Mouse (Mus musculus): Measurements from ENCODE around the gene Ttbk2. TPM values are rescaled to one million over a fixed set of nuclear protein-coding genes. Genes with fewer than 3 reads are reported as not detected.

Ttbk2 gene
- total RNA-seq (2014; rRNA removed), result 60.1 and 63.7 TPM in 2 replicates
- 9.2 and 9.3 TPM in 2 replicates for polyA plus RNA-seq (2015; fragmentation: Nextera tagmentation; extraction: Ambion mirVana)

DNA sequence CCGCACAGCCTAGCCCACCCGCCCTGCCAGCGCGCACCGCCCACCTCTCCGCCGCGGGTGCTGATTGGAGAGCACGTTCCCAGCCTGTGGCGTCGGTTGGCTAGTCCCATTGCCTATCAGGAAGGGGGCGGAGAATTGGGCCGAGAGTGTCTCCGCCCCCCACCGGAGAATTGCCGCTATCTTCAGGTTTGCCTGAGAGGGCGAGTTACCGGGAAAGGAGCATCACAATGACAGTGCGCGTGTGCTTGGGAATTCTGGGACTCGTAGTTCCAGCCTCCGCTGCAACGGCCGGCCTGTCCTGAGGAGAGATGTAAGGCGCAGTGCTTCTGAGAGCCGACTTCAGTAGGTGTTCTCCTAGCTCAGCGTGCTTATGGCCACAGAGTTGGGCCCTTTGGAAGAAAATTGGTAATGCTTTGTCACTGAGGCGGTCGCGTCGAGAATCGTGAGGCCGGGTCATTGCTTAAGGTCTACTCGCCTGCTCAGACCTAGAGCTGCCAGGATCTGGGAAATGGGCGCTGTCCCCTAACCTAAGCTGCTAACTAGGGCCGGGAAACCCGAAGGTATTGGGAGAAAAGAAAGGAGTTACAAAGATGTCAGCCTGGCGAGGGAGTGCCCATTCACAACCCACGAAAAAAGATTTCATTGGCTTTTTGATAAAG, at the start of gene Ttbk2:
TSS of gene Ttbk2 (minus strand) at position 181 of the 659 bp plus-strand sequence.
- WGBS, result under 1% methylated on average over 39 of the region's 39 CpGs
- DNase-seq (ENCODE audit: low spot score), result peak; percentile 99
- ATAC-seq, result peak; percentile 100
- peak within 1 kb of the TSS; percentile 77 for H3K9ac ChIP-seq (replicated peaks; ENCODE audit: low read length)
- peak within 1 kb of the TSS; percentile 97 for H3K4me3 ChIP-seq (ENCODE audit: low read length)
- TF ChIP-seq CTCF (IDR thresholded peaks at IDR 0.05; ENCODE audit: low read depth), result peak; percentile 52
- peaks cover 6% of the 10 kb centered on the region; the same call in 1 of the 2 replicates for H3K4me1 ChIP-seq (ENCODE audit: insufficient read depth, low read length)
- no peaks in the 10 kb centered on the region for H3K36me3 ChIP-seq (ENCODE audit: insufficient read depth, low read length)
- peak within 1 kb of the TSS; percentile 66 for H3K4me2 ChIP-seq (ENCODE audit: low read depth, low read length)
- no peaks in the 10 kb centered on the region for H3K9me3 ChIP-seq (ENCODE audit: low read length)
- H3K27ac ChIP-seq, result peak within 1 kb of the TSS; percentile 89
- H3K27me3 ChIP-seq (ENCODE audit: insufficient read depth, low read length), result no peaks in the 10 kb centered on the region

DNA sequence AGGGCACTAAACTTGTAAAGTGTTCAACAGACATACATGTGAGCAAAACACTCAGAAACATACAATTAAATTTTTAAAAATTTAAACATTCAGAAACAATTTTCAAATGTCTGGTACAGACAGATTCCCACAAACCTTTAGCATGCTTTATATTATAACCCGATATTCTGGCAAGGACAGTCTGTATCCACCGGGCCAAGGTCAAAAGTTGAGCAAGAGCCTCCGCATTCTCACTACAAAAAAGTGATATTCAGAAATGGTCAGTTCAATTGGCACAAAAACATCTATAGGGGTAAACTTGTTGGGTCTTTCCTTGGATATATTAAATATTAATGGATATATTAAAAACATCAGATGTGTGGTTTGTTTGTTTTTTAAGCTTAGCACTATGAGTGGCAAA, 46.0 kb upstream of the Ttbk2 start:
- no peak for DNase-seq (ENCODE audit: low spot score)
- H3K4me1 ChIP-seq (ENCODE audit: insufficient read depth, low read length), result no peaks in the 10 kb centered on the region
- no peaks in the 10 kb centered on the region for H3K27me3 ChIP-seq (ENCODE audit: insufficient read depth, low read length)
- no peaks in the 10 kb centered on the region for H3K9me3 ChIP-seq (ENCODE audit: low read length)
- TF ChIP-seq CTCF (IDR thresholded peaks at IDR 0.05; ENCODE audit: low read depth), result no peak
- H3K9ac ChIP-seq (replicated peaks; ENCODE audit: low read length), result no peak overlapping the region
- H3K27ac ChIP-seq, result no peak overlapping the region
- no peak overlapping the region for H3K4me2 ChIP-seq (ENCODE audit: low read depth, low read length)
- H3K4me3 ChIP-seq (ENCODE audit: low read length), result no peak overlapping the region
- WGBS, result 95% methylated on average over 3 of the region's 3 CpGs
- no peak for ATAC-seq
- peaks cover 77% of the 10 kb centered on the region for H3K36me3 ChIP-seq (ENCODE audit: insufficient read depth, low read length)

DNA sequence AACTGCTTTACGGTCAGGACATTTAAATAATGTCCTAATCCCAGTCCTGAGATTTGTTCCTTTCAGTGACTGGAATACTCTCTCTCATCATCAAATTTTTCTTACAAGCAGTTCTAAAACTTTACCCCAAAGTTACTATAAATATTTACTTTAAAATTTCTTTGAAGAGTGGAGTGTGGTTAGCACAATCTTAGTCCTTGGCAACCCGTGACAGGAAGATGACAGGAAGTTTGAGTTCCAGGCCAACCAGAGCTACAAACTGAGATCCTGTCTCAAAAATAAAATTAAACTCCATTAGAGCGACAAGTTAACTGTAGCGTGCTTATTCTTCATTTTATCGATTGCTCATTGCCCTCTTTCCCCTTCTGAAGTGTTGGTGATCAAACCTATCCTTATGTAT, 37.2 kb upstream of the Ttbk2 start:
- DNase-seq (ENCODE audit: low spot score) (no peak), ATAC-seq (no peak)
- no peaks in the 10 kb centered on the region for H3K4me1 ChIP-seq (ENCODE audit: insufficient read depth, low read length)
- H3K9me3 ChIP-seq (ENCODE audit: low read length), result no peaks in the 10 kb centered on the region
- H3K27ac ChIP-seq, result no peak overlapping the region
- WGBS, result 92% methylated on average over 5 of the region's 5 CpGs
- no peak overlapping the region for H3K4me3 ChIP-seq (ENCODE audit: low read length)
- H3K9ac ChIP-seq (replicated peaks; ENCODE audit: low read length), result no peak overlapping the region
- no peaks in the 10 kb centered on the region for H3K27me3 ChIP-seq (ENCODE audit: insufficient read depth, low read length)
- no peak overlapping the region for H3K4me2 ChIP-seq (ENCODE audit: low read depth, low read length)
- H3K36me3 ChIP-seq (ENCODE audit: insufficient read depth, low read length), result peaks cover 45% of the 10 kb centered on the region
- TF ChIP-seq CTCF (IDR thresholded peaks at IDR 0.05; ENCODE audit: low read depth), result no peak

DNA sequence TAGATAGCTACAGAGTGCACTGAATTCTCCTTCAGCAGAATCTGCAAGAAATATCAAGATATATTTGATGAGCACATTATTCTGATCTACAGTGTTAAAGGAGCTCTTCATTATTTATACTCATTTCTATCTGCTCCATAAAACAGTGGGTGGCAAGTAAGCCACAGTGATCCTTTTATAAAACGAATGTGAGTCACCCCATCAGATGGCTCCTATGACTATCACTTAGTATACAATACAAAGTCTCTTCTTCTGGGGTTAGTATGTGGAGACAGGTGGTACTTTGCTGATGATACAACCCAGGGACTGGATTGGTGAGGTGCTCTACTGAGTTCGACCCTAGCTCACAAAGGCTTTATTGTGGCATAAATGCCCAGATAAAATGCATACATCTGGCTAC, 22.8 kb upstream of the Ttbk2 start:
- Histone ChIP-seq H3K9ac (replicated peaks; ENCODE audit: low read length) (no peak overlapping the region), H3K4me2 (ENCODE audit: low read depth, low read length) (no peak overlapping the region), H3K4me3 (ENCODE audit: low read length) (no peak overlapping the region), H3K4me1 (ENCODE audit: insufficient read depth, low read length) (no peaks in the 10 kb centered on the region), H3K36me3 (ENCODE audit: insufficient read depth, low read length) (peaks cover 40% of the 10 kb centered on the region), H3K9me3 (ENCODE audit: low read length) (no peaks in the 10 kb centered on the region), H3K27me3 (ENCODE audit: insufficient read depth, low read length) (no peaks in the 10 kb centered on the region), H3K27ac (no peak overlapping the region)
- 86% methylated on average over 2 of the region's 2 CpGs for WGBS
- DNase-seq (ENCODE audit: low spot score) (no peak), ATAC-seq (no peak)
- TF ChIP-seq CTCF (IDR thresholded peaks at IDR 0.05; ENCODE audit: low read depth), result no peak

DNA sequence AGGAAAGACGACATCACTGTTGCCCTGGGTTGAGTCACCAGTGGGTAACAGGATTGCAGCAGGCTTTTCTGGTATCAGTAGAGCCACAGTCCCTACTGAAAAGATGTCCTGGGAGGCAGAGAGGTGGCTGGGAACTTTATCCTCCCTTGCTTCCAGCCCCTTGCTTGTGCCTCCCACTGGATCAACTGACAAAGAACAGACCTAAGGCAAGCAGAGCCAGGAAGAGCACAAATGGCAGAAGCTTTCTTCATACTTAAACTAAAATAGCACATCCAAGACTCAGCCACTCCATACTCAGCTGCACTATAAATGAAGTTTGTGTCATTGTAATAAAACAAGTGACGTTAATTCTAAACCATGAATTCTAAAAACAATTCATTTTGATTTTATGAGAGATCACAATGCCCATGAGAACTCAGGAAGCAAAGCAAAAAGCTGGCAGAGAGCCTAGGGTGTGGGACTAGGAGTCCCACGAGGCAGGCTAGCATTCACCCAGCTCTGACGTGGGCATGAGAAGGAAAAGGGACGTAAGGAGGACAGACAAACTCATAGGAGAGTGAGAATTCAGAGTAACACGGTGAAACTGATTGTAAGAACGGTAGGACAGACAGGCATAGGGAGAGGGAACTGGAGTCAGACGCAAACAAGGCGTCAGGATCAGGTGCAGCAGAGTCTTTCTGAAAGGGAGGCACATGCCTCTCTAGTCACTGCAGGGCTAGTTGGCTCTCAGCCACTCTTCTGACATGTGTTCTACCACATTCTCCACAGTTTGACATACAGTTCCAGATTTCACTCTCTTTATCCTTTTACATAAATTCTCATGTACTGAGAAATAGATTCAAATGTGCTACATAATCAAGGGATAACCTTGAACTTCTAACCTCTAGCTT, 21.3 kb upstream of the Ttbk2 start:
- WGBS, result 64% methylated on average over 9 of the region's 9 CpGs
- TF ChIP-seq CTCF (IDR thresholded peaks at IDR 0.05; ENCODE audit: low read depth), result no peak
- no peak for DNase-seq (ENCODE audit: low spot score)

DNA sequence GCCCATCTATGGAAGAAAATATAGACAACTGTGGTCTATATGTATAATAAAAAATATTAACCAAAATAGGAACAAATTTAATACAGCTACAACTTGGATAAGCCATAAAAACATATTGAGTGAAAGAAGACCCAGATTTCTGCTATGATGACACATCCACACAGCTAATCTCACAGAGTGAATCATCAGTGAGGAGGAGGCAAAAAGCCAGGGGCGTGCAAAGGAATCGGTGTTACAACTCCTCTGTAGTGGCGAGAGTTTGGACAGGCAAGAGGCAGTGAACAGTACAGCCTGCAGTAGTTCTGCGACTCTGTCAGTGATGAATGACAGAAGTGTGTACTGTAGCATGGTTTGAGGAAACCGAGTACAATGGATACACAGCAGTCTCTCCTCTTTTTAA, 16.9 kb upstream of the Ttbk2 start:
- TF ChIP-seq CTCF (IDR thresholded peaks at IDR 0.05; ENCODE audit: low read depth), result no peak
- H3K9me3 ChIP-seq (ENCODE audit: low read length), result no peaks in the 10 kb centered on the region
- no peak overlapping the region for H3K27ac ChIP-seq
- no peak overlapping the region for H3K9ac ChIP-seq (replicated peaks; ENCODE audit: low read length)
- H3K4me1 ChIP-seq (ENCODE audit: insufficient read depth, low read length), result no peaks in the 10 kb centered on the region
- H3K27me3 ChIP-seq (ENCODE audit: insufficient read depth, low read length), result no peaks in the 10 kb centered on the region
- no peak overlapping the region for H3K4me3 ChIP-seq (ENCODE audit: low read length)
- 88% methylated on average over 5 of the region's 5 CpGs for WGBS
- DNase-seq (ENCODE audit: low spot score) (no peak), ATAC-seq (no peak)
- peaks cover 39% of the 10 kb centered on the region; the same call in 1 of the 2 replicates for H3K36me3 ChIP-seq (ENCODE audit: insufficient read depth, low read length)
- no peak overlapping the region for H3K4me2 ChIP-seq (ENCODE audit: low read depth, low read length)

More for the DNA sequence above, 21.3 kb upstream of the Ttbk2 start:
- Histone ChIP-seq H3K9me3 (ENCODE audit: low read length) (no peaks in the 10 kb centered on the region), H3K27me3 (ENCODE audit: insufficient read depth, low read length) (no peaks in the 10 kb centered on the region), H3K4me1 (ENCODE audit: insufficient read depth, low read length) (no peaks in the 10 kb centered on the region), H3K9ac (replicated peaks; ENCODE audit: low read length) (no peak overlapping the region), H3K4me2 (ENCODE audit: low read depth, low read length) (no peak overlapping the region), H3K36me3 (ENCODE audit: insufficient read depth, low read length) (peaks cover 40% of the 10 kb centered on the region), H3K27ac (no peak overlapping the region), H3K4me3 (ENCODE audit: low read length) (no peak overlapping the region)
- ATAC-seq, result no peak

Data from hindbrain, postnatal 0 days (tissue).